Mouse (Mus musculus) 3T3-L1 (cell line): Measurements from ENCODE around the gene Ugt1a10.
"Not testable (repeated sequence)": the region's sequence is repeated elsewhere in the genome, so short reads cannot be mapped to it uniquely, and the experiment has no call there.

Source experiments
- DNase-seq: peaks from one replicate; pipeline ENCODE4 v3.0.0-alpha.2; 2015; ENCODE audit warnings: low read depth, low spot score

The Ugt1a10 gene

GRCm38 (mm10) chr1:88055088-88055487, at the start of gene Ugt1a10:
Gene Ugt1a10, plus strand, starts transcription at chr1:88055388.
- no peak for DNase-seq

- no peak for DNase-seq
Observed at GRCm38 (mm10) chr1:88007692-88008210, 47.4 kb upstream of the Ugt1a10 start.

- peak; percentile 82 for DNase-seq
Observed at GRCm38 (mm10) chr1:88008211-88008697, 46.9 kb upstream of the Ugt1a10 start, which contains the start of gene Usp40. Gene Usp40, minus strand, starts transcription at chr1:88008551.

- DNase-seq = no peak
Observed at GRCm38 (mm10) chr1:88008735-88009134, 46.5 kb upstream of the Ugt1a10 start.

- no peak for DNase-seq
Observed at GRCm38 (mm10) chr1:88009521-88009920, 45.7 kb upstream of the Ugt1a10 start.

GRCm38 (mm10) chr1:88013726-88014125, 41.5 kb upstream of the Ugt1a10 start:
- no peak for DNase-seq

GRCm38 (mm10) chr1:88014194-88014593, 41.0 kb upstream of the Ugt1a10 start:
- DNase-seq = no peak

GRCm38 (mm10) chr1:88014671-88015070, 40.5 kb upstream of the Ugt1a10 start:
- DNase-seq = no peak

GRCm38 (mm10) chr1:88015371-88015770, 39.8 kb upstream of the Ugt1a10 start:
- no peak for DNase-seq

- DNase-seq = not testable (repeated sequence)
Observed at GRCm38 (mm10) chr1:88025244-88025643, 29.9 kb upstream of the Ugt1a10 start.

- not testable (repeated sequence) for DNase-seq
Observed at GRCm38 (mm10) chr1:88043044-88043443, 12.1 kb upstream of the Ugt1a10 start.

GRCm38 (mm10) chr1:88044832-88045437, 10.3 kb upstream of the Ugt1a10 start:
- DNase-seq = not testable (repeated sequence)

- DNase-seq = not testable (repeated sequence)
Observed at GRCm38 (mm10) chr1:88047408-88047807, 7.8 kb upstream of the Ugt1a10 start.

GRCm38 (mm10) chr1:88066472-88067102, 11.4 kb downstream of the Ugt1a10 start:
- not testable (repeated sequence) for DNase-seq

GRCm38 (mm10) chr1:88070495-88070894, 15.3 kb downstream of the Ugt1a10 start, which contains the start of gene Ugt1a9:
Gene Ugt1a9, plus strand, starts transcription at chr1:88070800.
- DNase-seq = no peak

- no peak for DNase-seq
Observed at GRCm38 (mm10) chr1:88070902-88071301, 15.7 kb downstream of the Ugt1a10 start.

- no peak for DNase-seq
Observed at GRCm38 (mm10) chr1:88074471-88074870, 19.3 kb downstream of the Ugt1a10 start.

- peak; percentile 47 for DNase-seq
Observed at GRCm38 (mm10) chr1:88077128-88077527, 21.9 kb downstream of the Ugt1a10 start.

- DNase-seq = no peak
Observed at GRCm38 (mm10) chr1:88081670-88082069, 26.5 kb downstream of the Ugt1a10 start.

- DNase-seq = no peak
Observed at GRCm38 (mm10) chr1:88086125-88086524, 30.9 kb downstream of the Ugt1a10 start.

- DNase-seq = no peak
Observed at GRCm38 (mm10) chr1:88087513-88087912, 32.3 kb downstream of the Ugt1a10 start, which contains the start of gene Ugt1a8. Gene Ugt1a8, plus strand, starts transcription at chr1:88087813.

- no peak for DNase-seq
Observed at GRCm38 (mm10) chr1:88092341-88092740, 37.2 kb downstream of the Ugt1a10 start.

GRCm38 (mm10) chr1:88094270-88094676, 39.1 kb downstream of the Ugt1a10 start:
- peak; percentile 70 for DNase-seq
